8 mouse cellular contexts compared by ENCODE assay signal in the genomic region with DNA sequence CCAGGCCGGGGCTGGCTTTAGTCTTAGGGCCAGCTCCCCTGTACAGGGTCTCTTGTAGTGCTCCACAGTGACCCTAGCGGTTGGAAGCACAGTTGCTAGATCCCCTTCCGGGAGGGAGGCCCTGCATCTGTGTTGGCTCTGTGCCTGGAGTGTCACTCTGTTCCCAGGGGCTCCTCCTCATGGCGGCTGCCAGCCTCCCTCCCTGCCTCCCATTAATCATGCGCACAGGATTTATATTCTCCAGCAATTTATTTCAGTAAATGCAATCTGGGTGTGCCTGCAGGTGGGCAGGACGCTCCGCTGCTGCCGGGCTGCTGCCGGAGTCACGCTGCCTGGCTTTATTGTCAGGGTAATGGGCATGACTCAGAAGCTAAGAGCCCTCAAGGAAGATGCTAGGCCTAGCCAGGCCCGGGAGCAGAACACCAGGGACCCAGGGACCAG. TPM values are rescaled to one million over a fixed set of nuclear protein-coding genes. Genes with fewer than 3 reads are reported as not detected.
DNase-seq lines count a peak whose midpoint lies in the region; ATAC-seq and TF ChIP-seq lines count a peak whose summit lies in the region.

No protein-coding gene starts in this region.

- TF ChIP-seq EP300 in heart, postnatal 0 days (IDR thresholded peaks at IDR 0.05; ENCODE audit: low read depth): no peak

- no peak overlapping the region for H3K4me2 ChIP-seq in liver, embryonic 12.5 days
- H3K4me2 ChIP-seq in heart, postnatal 0 days (ENCODE audit: low read depth, low read length): no peak overlapping the region

- peak; percentile 25; the same call in 1 of the 2 replicates for TF ChIP-seq CTCF in embryonic fibroblast, embryonic 13.5 days (IDR thresholded peaks at IDR 0.05; ENCODE audit: borderline replicate concordance, insufficient read depth, low read length)
- peak; percentile 45 for TF ChIP-seq CTCF in heart, postnatal 0 days (IDR thresholded peaks at IDR 0.05; ENCODE audit: low read depth)

- WGBS in liver, embryonic 12.5 days (ENCODE audit: insufficient replicate concordance): 30% methylated on average over 11 of the region's 11 CpGs
- WGBS in heart, postnatal 0 days: 20% methylated on average over 11 of the region's 11 CpGs

- no peak overlapping the region for H3K27ac ChIP-seq in liver, embryonic 12.5 days
- no peak overlapping the region for H3K27ac ChIP-seq in embryonic fibroblast, embryonic 13.5 days (ENCODE audit: insufficient read depth, low read length)
- H3K27ac ChIP-seq in heart, postnatal 0 days (ENCODE audit: low read depth): no peak overlapping the region

- no peaks in the 10 kb centered on the region for H3K36me3 ChIP-seq in liver, embryonic 12.5 days
- H3K36me3 ChIP-seq in heart, postnatal 0 days (replicated peaks; ENCODE audit: control insufficient read depth, insufficient read depth, low read length): no peaks in the 10 kb centered on the region

- no peak overlapping the region for H3K4me3 ChIP-seq in liver, embryonic 12.5 days
- no peak overlapping the region for H3K4me3 ChIP-seq in embryonic fibroblast, embryonic 13.5 days (ENCODE audit: insufficient read depth, low read length)
- H3K4me3 ChIP-seq in heart, postnatal 0 days (ENCODE audit: low read depth, low read length): no peak overlapping the region

- peaks cover 64% of the 10 kb centered on the region for H3K27me3 ChIP-seq in liver, embryonic 12.5 days (replicated peaks)
- peaks cover 46% of the 10 kb centered on the region for H3K27me3 ChIP-seq in heart, postnatal 0 days (ENCODE audit: control insufficient read depth, insufficient read depth, low read length)

- TF ChIP-seq POLR2A in embryonic fibroblast, embryonic 13.5 days (IDR thresholded peaks at IDR 0.05; ENCODE audit: low read depth, low read length): no peak

- H3K4me1 ChIP-seq in liver, embryonic 12.5 days: no peaks in the 10 kb centered on the region
- H3K4me1 ChIP-seq in embryonic fibroblast, embryonic 13.5 days (ENCODE audit: control insufficient read depth, insufficient read depth, low read length): peaks cover 10% of the 10 kb centered on the region
- H3K4me1 ChIP-seq in heart, postnatal 0 days (ENCODE audit: control insufficient read depth, insufficient read depth): no peaks in the 10 kb centered on the region

- no peaks in the 10 kb centered on the region for H3K9me3 ChIP-seq in liver, embryonic 12.5 days (replicated peaks)
- H3K9me3 ChIP-seq in heart, postnatal 0 days (replicated peaks; ENCODE audit: control insufficient read depth, low read length): no peaks in the 10 kb centered on the region

- H3K9ac ChIP-seq in liver, embryonic 12.5 days: no peak overlapping the region
- H3K9ac ChIP-seq in heart, postnatal 0 days (replicated peaks; ENCODE audit: low read depth, low read length): no peak overlapping the region

- ATAC-seq in liver, embryonic 12.5 days: no peak
- peak; percentile 68 for ATAC-seq in heart, postnatal 0 days (ENCODE audit: insufficient read depth, low read depth)
- ATAC-seq in megakaryocyte progenitor cell, adult 5-6 weeks (replicated peaks; ENCODE audit: poor library complexity): peak; percentile 81
- ATAC-seq in cerebellum, adult (ENCODE audit: insufficient number of reproducible peaks, low FRiP score, low TSS enrichment): no peak

- DNase-seq in liver: peak; percentile 34
- DNase-seq in heart, postnatal 0 days (ENCODE audit: low spot score): peak; percentile 80
- peak; percentile 70 to 72 for DNase-seq in layer of hippocampus, postnatal 14 days (ENCODE audit: low spot score in 2 of 2)
- peak; percentile 67 for DNase-seq in right cerebral cortex, postnatal 4 days

RNA-seq across cellular contexts. Expression of a gene that starts 7.2 kb away (rescaled TPM):
- not detected in 2 replicates for polyA plus RNA-seq in liver, embryonic 12.5 days (2016; fragmentation: Nextera tagmentation; extraction: Ambion mirVana)
- polyA plus RNA-seq in embryonic fibroblast, embryonic 13.5 days (2011; ENCODE audit: insufficient read length, low read depth, missing spikeins): not detected in 2 replicates
- 1.4 TPM in 1 of 2 replicates, not detected in the other for total RNA-seq in heart, postnatal 0 days (2014; rRNA removed; ENCODE audit: low replicate concordance)
- polyA plus RNA-seq in heart, postnatal 0 days (2015; fragmentation: Nextera tagmentation; extraction: Ambion mirVana): not detected in 2 replicates
- under 1 TPM; 0.62 to 0.91 TPM for total RNA-seq in layer of hippocampus, postnatal 14 days (2021)
- not detected in 2 replicates for total RNA-seq in megakaryocyte progenitor cell, adult 5-6 weeks (2015)
- total RNA-seq in megakaryocyte progenitor cell, adult 5-6 weeks (2017): not detected in 2 replicates

RNA-seq across cellular contexts. Expression of a gene that starts 14.5 kb away (rescaled TPM):
- 0.07 TPM in 1 of 2 replicates, not detected in the other for polyA plus RNA-seq in liver, embryonic 12.5 days (2016; fragmentation: Nextera tagmentation; extraction: Ambion mirVana)
- not detected in 2 replicates for polyA plus RNA-seq in embryonic fibroblast, embryonic 13.5 days (2011; ENCODE audit: insufficient read length, low read depth, missing spikeins)
- total RNA-seq in heart, postnatal 0 days (2014; rRNA removed; ENCODE audit: low replicate concordance): 0.31 TPM in 1 of 2 replicates, not detected in the other
- not detected in 2 replicates for polyA plus RNA-seq in heart, postnatal 0 days (2015; fragmentation: Nextera tagmentation; extraction: Ambion mirVana)
- not detected for total RNA-seq in layer of hippocampus, postnatal 14 days (2021)
- total RNA-seq in megakaryocyte progenitor cell, adult 5-6 weeks (2015): not detected in 2 replicates
- total RNA-seq in megakaryocyte progenitor cell, adult 5-6 weeks (2017): not detected in 2 replicates

RNA-seq across cellular contexts. Expression of a gene that starts 19.6 kb away (rescaled TPM):
- 0.12 and 0.35 TPM in 2 replicates for polyA plus RNA-seq in liver, embryonic 12.5 days (2016; fragmentation: Nextera tagmentation; extraction: Ambion mirVana)
- polyA plus RNA-seq in embryonic fibroblast, embryonic 13.5 days (2011; ENCODE audit: insufficient read length, low read depth, missing spikeins): not detected in 2 replicates
- total RNA-seq in heart, postnatal 0 days (2014; rRNA removed; ENCODE audit: low replicate concordance): 0.46 and 2.2 TPM in 2 replicates
- polyA plus RNA-seq in heart, postnatal 0 days (2015; fragmentation: Nextera tagmentation; extraction: Ambion mirVana): 0.41 and 0.55 TPM in 2 replicates
- total RNA-seq in layer of hippocampus, postnatal 14 days (2021): 1 to 10 TPM; 3.6 to 4.4 TPM
- total RNA-seq in megakaryocyte progenitor cell, adult 5-6 weeks (2015): not detected in 2 replicates
- total RNA-seq in megakaryocyte progenitor cell, adult 5-6 weeks (2017): not detected in 2 replicates

RNA-seq across cellular contexts. Expression of a gene that starts 28.6 kb away (rescaled TPM):
- 0.52 and 0.54 TPM in 2 replicates for polyA plus RNA-seq in liver, embryonic 12.5 days (2016; fragmentation: Nextera tagmentation; extraction: Ambion mirVana)
- polyA plus RNA-seq in embryonic fibroblast, embryonic 13.5 days (2011; ENCODE audit: insufficient read length, low read depth, missing spikeins): not detected in 2 replicates
- 1.5 TPM in 1 of 2 replicates, not detected in the other for total RNA-seq in heart, postnatal 0 days (2014; rRNA removed; ENCODE audit: low replicate concordance)
- polyA plus RNA-seq in heart, postnatal 0 days (2015; fragmentation: Nextera tagmentation; extraction: Ambion mirVana): 0.05 and 0.25 TPM in 2 replicates
- not detected for total RNA-seq in layer of hippocampus, postnatal 14 days (2021)
- not detected in 2 replicates for total RNA-seq in megakaryocyte progenitor cell, adult 5-6 weeks (2015)
- total RNA-seq in megakaryocyte progenitor cell, adult 5-6 weeks (2017): not detected in 2 replicates

RNA-seq across cellular contexts. Expression of a gene that starts 37.8 kb away (rescaled TPM):
- polyA plus RNA-seq in liver, embryonic 12.5 days (2016; fragmentation: Nextera tagmentation; extraction: Ambion mirVana): 114 and 117 TPM in 2 replicates
- 172 and 190 TPM in 2 replicates for polyA plus RNA-seq in embryonic fibroblast, embryonic 13.5 days (2011; ENCODE audit: insufficient read length, low read depth, missing spikeins)
- total RNA-seq in heart, postnatal 0 days (2014; rRNA removed; ENCODE audit: low replicate concordance): 54.9 and 56.2 TPM in 2 replicates
- 76.2 and 80.9 TPM in 2 replicates for polyA plus RNA-seq in heart, postnatal 0 days (2015; fragmentation: Nextera tagmentation; extraction: Ambion mirVana)
- total RNA-seq in layer of hippocampus, postnatal 14 days (2021): 10 to 100 TPM; 73.0 to 81.0 TPM
- total RNA-seq in megakaryocyte progenitor cell, adult 5-6 weeks (2015): 79.1 and 84.7 TPM in 2 replicates
- total RNA-seq in megakaryocyte progenitor cell, adult 5-6 weeks (2017): 160 and 176 TPM in 2 replicates

Comparison
In these comparisons a context has a peak if more than half of its experiments do, and no peak if none do; other contexts are left out.
1. ATAC-seq: peak in heart, postnatal 0 days (single experiment) and megakaryocyte progenitor cell, adult 5-6 weeks (single experiment); none in liver, embryonic 12.5 days (single experiment) and cerebellum, adult (single experiment).
2. Peak in every context shown above with its lines, with median percentiles within 50 percentile points of each other: DNase-seq.